Mouse (Mus musculus) megakaryocyte, embryonic 14.5 days (primary cell): ENCODE results near the gene Csn2. TPM values are rescaled to one million over a fixed set of nuclear protein-coding genes. Genes with fewer than 3 reads are reported as not detected.

Experiments
- H3K27me3 ChIP-seq: replicated peaks from 2 replicates; pipeline ENCODE3; 2012; ENCODE audit warnings: inconsistent platforms
- H3K36me3 ChIP-seq: replicated peaks from 2 replicates; pipeline ENCODE3; 2012; ENCODE audit warnings: low read length, inconsistent platforms, mixed read lengths
- H3K4me1 ChIP-seq: 2 replicates; pipeline ENCODE4 v1.6.1; 2012; ENCODE audit warnings: inconsistent platforms
- H3K4me3 ChIP-seq: replicated peaks from 2 replicates; pipeline ENCODE3; 2012; ENCODE audit warnings: moderate library complexity, mild to moderate bottlenecking, inconsistent platforms
- H3K9me3 ChIP-seq: 2 replicates; pipeline ENCODE4 v1.6.1; 2012; ENCODE audit warnings: inconsistent platforms
- FLI1 ChIP-seq: IDR thresholded peaks from 2 replicates; pipeline ENCODE4 v1.6.1; 2012; ENCODE audit warnings: low read length, inconsistent platforms, mixed read lengths
- GATA1 ChIP-seq: IDR thresholded peaks from 3 replicates; pipeline ENCODE4 v1.6.1; 2012; ENCODE audit warnings: mixed read lengths, low read length, inconsistent platforms, borderline replicate concordance
- polyA plus RNA-seq: library from polyadenylated mRNA; stranded (reverse); fragments of >175 nt; gene quantifications from 2 replicates; pipeline ENCODE4 v1.2.3, GENCODE M21; 2012; ENCODE audit warnings: low replicate concordance; ENCODE audit not compliant: insufficient read depth

The Csn2 gene
- not detected in 2 replicates for polyA plus RNA-seq

GRCm38 (mm10) chr5:87699530-87699929 lies at the start of gene Csn2:
Gene Csn2, minus strand, starts transcription at chr5:87699630.
- H3K4me1 ChIP-seq: no peaks in the 10 kb centered on the region
- no peaks in the 10 kb centered on the region; the same call in 1 of the 2 replicates for H3K9me3 ChIP-seq
- no peak for TF ChIP-seq FLI1
- TF ChIP-seq GATA1: no peak
- no peak within 1 kb of the TSS for H3K4me3 ChIP-seq
- H3K27me3 ChIP-seq: no peaks in the 10 kb centered on the region
- H3K36me3 ChIP-seq: no peaks in the 10 kb centered on the region

- no peak for TF ChIP-seq FLI1
- no peak for TF ChIP-seq GATA1
- Histone ChIP-seq H3K27me3 (no peaks in the 10 kb centered on the region), H3K36me3 (no peaks in the 10 kb centered on the region), H3K4me3 (no peak overlapping the region), H3K4me1 (no peaks in the 10 kb centered on the region), H3K9me3 (peaks cover 15% of the 10 kb centered on the region; the same call in 1 of the 2 replicates)
These were observed 35.4 kb upstream of the Csn2 start for GRCm38 (mm10) chr5:87734821-87735220.

GRCm38 (mm10) chr5:87705891-87706290 lies 6.5 kb upstream of the Csn2 start:
- Histone ChIP-seq H3K9me3 (no peaks in the 10 kb centered on the region), H3K4me3 (no peak overlapping the region), H3K27me3 (no peaks in the 10 kb centered on the region), H3K36me3 (no peaks in the 10 kb centered on the region), H3K4me1 (no peaks in the 10 kb centered on the region)
- no peak for TF ChIP-seq GATA1
- no peak for TF ChIP-seq FLI1

GRCm38 (mm10) chr5:87665908-87666307 lies 33.5 kb downstream of the Csn2 start, which contains the start of gene Csn1s1:
Gene Csn1s1, plus strand, starts transcription at chr5:87666208.
- Histone ChIP-seq H3K36me3 (no peaks in the 10 kb centered on the region), H3K4me3 (no peak within 1 kb of the TSS), H3K27me3 (no peaks in the 10 kb centered on the region), H3K4me1 (no peaks in the 10 kb centered on the region), H3K9me3 (no peaks in the 10 kb centered on the region)
- TF ChIP-seq GATA1: no peak
- TF ChIP-seq FLI1: no peak

DNA sequence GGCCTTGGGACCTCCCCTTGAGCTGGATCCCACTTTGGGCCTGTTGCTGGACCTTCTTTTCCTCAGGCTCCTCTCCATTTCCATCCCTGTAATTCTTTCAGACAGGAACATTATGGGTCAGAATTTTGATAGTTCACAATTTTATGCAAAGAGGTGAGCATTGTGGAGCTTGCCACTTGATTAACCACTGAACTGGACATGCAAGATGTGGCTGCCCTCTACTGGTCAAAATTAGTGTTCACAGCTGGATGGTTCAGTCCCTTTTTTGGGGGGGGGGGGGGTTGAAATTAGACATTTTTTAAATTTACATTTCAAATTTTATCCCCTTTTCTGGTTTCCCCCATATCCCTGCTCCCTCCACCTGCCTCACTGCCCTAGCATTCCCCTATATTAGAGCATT lies 56.6 kb downstream of the Csn2 start:
- no peaks in the 10 kb centered on the region for H3K27me3 ChIP-seq
- TF ChIP-seq GATA1 (no peak), FLI1 (no peak)
- peaks cover 3% of the 10 kb centered on the region; the same call in 1 of the 2 replicates for H3K9me3 ChIP-seq
- no peak overlapping the region for H3K4me3 ChIP-seq
- no peaks in the 10 kb centered on the region for H3K4me1 ChIP-seq
- H3K36me3 ChIP-seq: no peaks in the 10 kb centered on the region

Other genes starting within 250 kb of the Csn2 start
- not detected in 2 replicates for gene Ugt2a2, start 217.4 kb downstream of the Csn2 start, polyA plus RNA-seq
- gene Gm43638, start 212.8 kb downstream of the Csn2 start, polyA plus RNA-seq: not detected in 2 replicates
- not detected in 2 replicates for gene Ugt2a1, start 208.8 kb downstream of the Csn2 start, polyA plus RNA-seq
- not detected in 2 replicates for gene Sult1b1, start 161.4 kb downstream of the Csn2 start, polyA plus RNA-seq
- not detected in 2 replicates for gene Sult1d1, start 130.6 kb downstream of the Csn2 start, polyA plus RNA-seq
- not detected in 2 replicates for gene Sult1e1, start 108.0 kb downstream of the Csn2 start, polyA plus RNA-seq
- not detected in 2 replicates for gene Csn1s1, start 33.4 kb downstream of the Csn2 start, polyA plus RNA-seq
- not detected in 2 replicates for gene Csn1s2a, start 74.9 kb upstream of the Csn2 start, polyA plus RNA-seq
- gene Csn1s2b, start 108.5 kb upstream of the Csn2 start, polyA plus RNA-seq: not detected in 2 replicates
- gene Prr27, start 126.1 kb upstream of the Csn2 start, polyA plus RNA-seq: not detected in 2 replicates
- gene Odam, start 185.4 kb upstream of the Csn2 start, polyA plus RNA-seq: not detected in 2 replicates
- gene Csn3, start 225.9 kb upstream of the Csn2 start, polyA plus RNA-seq: not detected in 2 replicates